Mouse (Mus musculus) layer of hippocampus, postnatal 10 days (tissue): ENCODE measurements around the gene Ip6k1. TPM values are rescaled to one million over a fixed set of nuclear protein-coding genes. Genes with fewer than 3 reads are reported as not detected.

ENCODE experiments used
- DNase-seq, 2 experiments: peaks; one replicate each; pipeline ENCODE4 v3.0.0; 2021; ENCODE audit warnings: low spot score in 2 of 2
- total RNA-seq, 2 experiments: library from RNA; stranded (reverse); gene quantifications; 2 replicates each; pipeline ENCODE4 v1.2.3; 2021

Gene Ip6k1
- total RNA-seq, 2 experiments from 2014 or later = 159 to 163 TPM

- peak in 1 of 2 experiments; percentile 5 for DNase-seq
Observed at GRCm38 (mm10) chr9:108055061-108055460, 52.8 kb downstream of the Ip6k1 start.

- no peak for DNase-seq
Observed at GRCm38 (mm10) chr9:108055661-108056237, 53.4 kb downstream of the Ip6k1 start.

GRCm38 (mm10) chr9:108056361-108057261 lies 54.3 kb downstream of the Ip6k1 start:
- DNase-seq = peak in 1 of 2 experiments; percentile 3

GRCm38 (mm10) chr9:108057262-108057562 lies 54.9 kb downstream of the Ip6k1 start:
- peak in 1 of 2 experiments; percentile 3 for DNase-seq

GRCm38 (mm10) chr9:108058291-108058690 lies 56.0 kb downstream of the Ip6k1 start:
- no peak for DNase-seq

- no peak for DNase-seq
Observed at GRCm38 (mm10) chr9:108062142-108062541, 59.8 kb downstream of the Ip6k1 start.

GRCm38 (mm10) chr9:108063361-108063760 lies 61.1 kb downstream of the Ip6k1 start:
- no peak for DNase-seq

GRCm38 (mm10) chr9:108065491-108066011 lies 63.2 kb downstream of the Ip6k1 start:
- DNase-seq = peak; percentile 70 to 78

- DNase-seq = no peak
Observed at GRCm38 (mm10) chr9:108067199-108067598, 64.9 kb downstream of the Ip6k1 start.

GRCm38 (mm10) chr9:108067900-108068299 lies 65.6 kb downstream of the Ip6k1 start:
- DNase-seq = peak; percentile 90 to 91

GRCm38 (mm10) chr9:108069007-108069406 lies 66.7 kb downstream of the Ip6k1 start:
- DNase-seq = no peak

- no peak for DNase-seq
Observed at GRCm38 (mm10) chr9:108069529-108069928, 67.2 kb downstream of the Ip6k1 start.

- no peak for DNase-seq
Observed at GRCm38 (mm10) chr9:108071801-108072200, 69.5 kb downstream of the Ip6k1 start.

- DNase-seq = no peak
Observed at GRCm38 (mm10) chr9:108072481-108072924, 70.2 kb downstream of the Ip6k1 start.

GRCm38 (mm10) chr9:108073141-108073930 lies 71.0 kb downstream of the Ip6k1 start:
- no peak for DNase-seq

- no peak for DNase-seq
Observed at GRCm38 (mm10) chr9:108080168-108080567, 77.9 kb downstream of the Ip6k1 start, which contains the start of gene Mst1. TSS of gene Mst1 (plus strand) at chr9:108080436.

GRCm38 (mm10) chr9:108082549-108082948 lies 80.2 kb downstream of the Ip6k1 start:
- DNase-seq = no peak

GRCm38 (mm10) chr9:108082988-108083431 lies 80.7 kb downstream of the Ip6k1 start, which contains the start of gene Rnf123:
TSS of gene Rnf123 (minus strand) at chr9:108083346.
- no peak for DNase-seq

- no peak for DNase-seq
Observed at GRCm38 (mm10) chr9:108083561-108083960, 81.3 kb downstream of the Ip6k1 start.

GRCm38 (mm10) chr9:108085261-108085660 lies 83.0 kb downstream of the Ip6k1 start:
- DNase-seq = no peak

GRCm38 (mm10) chr9:108090611-108091120 lies 88.4 kb downstream of the Ip6k1 start:
- no peak for DNase-seq
